Mouse (Mus musculus) small intestine, adult 2 months (tissue): ENCODE measurements at regions not wholly inside any gene's neighbourhood (a gene's known extent, or its start where the extent isn't known, plus 50 kb on each side); places are given as distances from the start of the nearest gene placed in this dataset.

Experiments
- CTCF ChIP-seq: fragments of 200-500 bp; IDR thresholded peaks from 2 replicates; pipeline ENCODE4 v1.5.1; 2012; ENCODE audit warnings: low read depth, mild to moderate bottlenecking, control low read depth, inconsistent platforms, low read length, moderate library complexity, mixed read lengths; ENCODE audit not compliant: insufficient replicate concordance, insufficient read length; ENCODE audit errors: extremely low read depth
- POLR2A ChIP-seq: fragments of 200-500 bp; IDR thresholded peaks from 2 replicates; pipeline ENCODE4 v1.6.1; 2012; ENCODE audit warnings: low read depth, mild to moderate bottlenecking, control low read depth, inconsistent platforms, low read length, moderate library complexity

DNA sequence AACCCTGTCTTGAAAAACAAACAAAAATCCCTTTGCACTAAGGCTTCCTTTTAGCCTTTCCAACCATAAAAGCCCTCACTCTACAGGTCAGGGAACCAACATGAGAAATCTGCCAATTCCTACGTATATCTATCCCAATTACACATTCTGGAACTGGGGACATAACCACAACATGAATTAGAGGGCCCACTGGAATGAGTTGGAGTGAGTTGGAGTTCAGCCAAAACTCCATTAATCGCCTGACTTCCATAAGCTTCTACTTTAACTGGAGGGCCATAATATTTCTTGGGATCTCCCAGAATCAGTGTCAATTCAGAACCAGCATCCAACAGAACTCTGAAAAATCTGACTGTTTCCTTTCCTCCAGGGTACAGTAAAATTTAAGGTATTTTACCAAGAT is 53.2 kb upstream of the Nyx start:
- no peak for TF ChIP-seq CTCF
- TF ChIP-seq POLR2A, result no peak
